Mouse (Mus musculus) kidney, postnatal 0 days (tissue): ENCODE measurements around the gene Gimd1. TPM values are rescaled to one million over a fixed set of nuclear protein-coding genes. Genes with fewer than 3 reads are reported as not detected.

Experiments
- ATAC-seq: fragments of 200-750 bp; cut with Nextera tagmentation; replicated peaks from 2 replicates; pipeline ENCODE4 v1.8.0; 2017; ENCODE audit warnings: low read depth, moderate number of reproducible peaks, moderate TSS enrichment, moderate library complexity; ENCODE audit not compliant: low FRiP score
- DNase-seq: peaks from one replicate; pipeline ENCODE4 v3.0.0-alpha.2; 2016; ENCODE audit warnings: low spot score
- H3K27ac ChIP-seq: fragments of 300-500 bp; sonication (generic); 2 replicates; pipeline ENCODE4 v1.5.1; 2014; ENCODE audit warnings: mild to moderate bottlenecking
- H3K27me3 ChIP-seq: fragments of 300-500 bp; sonication (generic); 2 replicates; pipeline ENCODE4 v1.6.1; 2014; ENCODE audit warnings: low read length, mixed read lengths; ENCODE audit not compliant: insufficient read depth
- H3K36me3 ChIP-seq: fragments of 300-500 bp; sonication (generic); 2 replicates; pipeline ENCODE4 v1.6.1; 2014; ENCODE audit warnings: low read length, mixed read lengths; ENCODE audit not compliant: insufficient read depth
- H3K4me1 ChIP-seq: fragments of 300-500 bp; sonication (generic); replicated peaks from 2 replicates; pipeline ENCODE4 v1.6.1; 2014; ENCODE audit warnings: antibody characterized with exemption, low read length, mixed read lengths; ENCODE audit not compliant: insufficient read depth
- H3K4me2 ChIP-seq: fragments of 300-500 bp; sonication (generic); 2 replicates; pipeline ENCODE4 v1.6.1; 2014; ENCODE audit warnings: mild to moderate bottlenecking, low read length, moderate library complexity, mixed read lengths
- H3K4me3 ChIP-seq: fragments of 300-500 bp; sonication (generic); replicated peaks from 2 replicates; pipeline ENCODE4 v1.5.1; 2014; ENCODE audit warnings: low read depth, low read length
- H3K9ac ChIP-seq: fragments of 300-500 bp; sonication (generic); 2 replicates; pipeline ENCODE4 v1.6.1; 2014; ENCODE audit warnings: low read depth, low read length
- H3K9me3 ChIP-seq: fragments of 300-500 bp; sonication (generic); replicated peaks from 2 replicates; pipeline ENCODE4 v1.6.1; 2016; ENCODE audit warnings: low read length, inconsistent platforms, mixed read lengths
- CTCF ChIP-seq: IDR thresholded peaks from 2 replicates; pipeline ENCODE4 v1.5.1; 2016; ENCODE audit warnings: antibody characterized with exemption, low read depth, mild to moderate bottlenecking, moderate library complexity
- WGBS: fragments of 180-500 bp; shearing (Covaris S2); extraction: QIAGEN DNeasy Blood & Tissue Kit; methylation state at CpG from one replicate; pipeline ENCODE4 v1.1.7; 2014; 5-methylcytosine and 5-hydroxymethylcytosine counted together
- polyA plus RNA-seq: library from polyadenylated mRNA; unstranded; fragments of >200 nt; fragmentation: Nextera tagmentation; extraction: Ambion mirVana; gene quantifications from 2 replicates; pipeline ENCODE4 v1.2.1, GENCODE M21; 2015

Gene Gimd1
- polyA plus RNA-seq, 1 experiment from 2014 or later: 2.9 TPM

DNA sequence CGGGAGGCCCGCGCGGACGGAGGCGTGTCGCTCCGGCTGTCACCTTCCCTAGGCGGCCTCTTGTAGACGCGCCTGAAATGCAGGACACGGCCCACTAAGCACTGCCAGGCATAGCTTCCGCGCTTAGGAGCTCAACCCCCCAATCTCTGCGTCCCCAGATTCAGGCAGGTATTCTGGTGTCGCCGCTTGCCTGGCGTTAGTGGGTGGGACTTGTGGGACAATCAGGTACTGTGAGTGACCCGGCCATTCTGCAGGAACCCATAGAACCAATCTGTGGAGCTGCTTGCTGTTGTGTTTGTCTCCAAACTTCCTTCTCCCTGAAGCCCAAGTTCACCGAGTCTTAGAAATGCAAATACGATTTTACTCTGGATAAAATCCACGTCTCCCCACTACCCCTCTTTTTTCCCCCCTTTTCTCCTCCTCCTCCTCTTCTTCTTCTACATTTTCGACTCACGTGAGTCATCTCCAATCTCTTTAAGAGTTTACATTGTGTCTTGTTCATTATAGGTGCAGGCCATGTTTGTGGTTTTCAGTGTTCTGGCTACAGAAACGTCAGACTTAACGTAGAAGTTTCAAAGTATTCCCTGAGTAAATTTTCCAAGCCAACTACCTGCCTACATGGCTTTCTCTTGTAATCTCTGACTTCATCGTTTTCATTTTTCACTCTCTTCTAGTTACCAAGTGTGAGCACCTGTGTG lies 54.8 kb downstream of the Gimd1 start, which contains the start of gene Aimp1:
Aimp1 (minus strand) TSS at position 140 of the 698 bp plus-strand sequence.
- H3K4me2 ChIP-seq: peak within 1 kb of the TSS; percentile 66
- WGBS: 2% methylated on average over 27 of the region's 27 CpGs
- DNase-seq (no peak), ATAC-seq (no peak)
- no peak for TF ChIP-seq CTCF
- no peaks in the 10 kb centered on the region for H3K9me3 ChIP-seq
- H3K36me3 ChIP-seq: peaks cover 6% of the 10 kb centered on the region; the same call in 1 of the 2 replicates
- no peaks in the 10 kb centered on the region for H3K27me3 ChIP-seq
- H3K27ac ChIP-seq: peak within 1 kb of the TSS; percentile 92
- H3K4me3 ChIP-seq: peak within 1 kb of the TSS; percentile 92
- peaks cover 8% of the 10 kb centered on the region; the same call in 1 of the 2 replicates for H3K4me1 ChIP-seq
- peak within 1 kb of the TSS; percentile 78 for H3K9ac ChIP-seq

Other genes starting within 250 kb of the Gimd1 start
- 19.6 and 19.8 TPM in 2 replicates for gene Tbck, start 54.3 kb downstream of the Gimd1 start, polyA plus RNA-seq
- 77.2 and 78.1 TPM in 2 replicates for gene Aimp1, start 54.5 kb downstream of the Gimd1 start, polyA plus RNA-seq